Mouse (Mus musculus) MEL (cell line): ENCODE results near the gene Gpr108. TPM values are rescaled to one million over a fixed set of nuclear protein-coding genes. Genes with fewer than 3 reads are reported as not detected.
A peak's percentile ranks its signal among the peaks of the same experiment; 100 is the strongest.

Experiments
- DNase-seq: peaks from one replicate; pipeline ENCODE4 v3.0.0; 2011; ENCODE audit warnings: low read depth, low spot score
- H3K27ac ChIP-seq: 2 replicates; pipeline ENCODE4 v1.5.1; 2012; ENCODE audit warnings: low read depth, mild to moderate bottlenecking, control low read depth, low read length, moderate library complexity; ENCODE audit not compliant: control insufficient read depth
- H3K27me3 ChIP-seq, 2 experiments: fragments of 150-350 bp in 1 of 2; sonication (generic) in 1 of 2; 2 replicates each; pipeline ENCODE4 v1.6.1; 2012; ENCODE audit warnings: low read length in 2 of 2, mild to moderate bottlenecking in 2 of 2, improper control_type of control experiment in 1 of 2, moderate library complexity in 1 of 2; ENCODE audit not compliant: insufficient read depth in 2 of 2, control insufficient read depth in 1 of 2
- H3K36me3 ChIP-seq, 2 experiments: 2 replicates each; pipeline ENCODE4 v1.6.1; 2012 to 2014; ENCODE audit warnings: low read length in 2 of 2, improper control_type of control experiment in 1 of 2, inconsistent platforms in 1 of 2, mild to moderate bottlenecking in 1 of 2; ENCODE audit not compliant: insufficient read depth in 2 of 2, control insufficient read depth in 1 of 2
- H3K4me1 ChIP-seq, 2 experiments: fragments of 150-350 bp in 1 of 2; sonication (generic) in 1 of 2; 2 replicates each; pipeline ENCODE4 v1.6.1; 2012; ENCODE audit warnings: low read length in 2 of 2, improper control_type of control experiment in 1 of 2, mild to moderate bottlenecking in 1 of 2; ENCODE audit not compliant: insufficient read depth in 2 of 2, control insufficient read depth in 1 of 2
- H3K4me3 ChIP-seq, 2 experiments: fragments of 150-350 bp in 1 of 2; sonication (generic) in 1 of 2; 2 replicates each; pipeline ENCODE4 v1.5.1; 2012; ENCODE audit warnings: low read depth in 2 of 2, low read length in 2 of 2, mild to moderate bottlenecking in 2 of 2, moderate library complexity in 2 of 2, control low read depth in 1 of 2, improper control_type of control experiment in 1 of 2; ENCODE audit not compliant: control insufficient read depth in 1 of 2, insufficient read depth in 1 of 2
- H3K79me2 ChIP-seq: 2 replicates; pipeline ENCODE4 v1.6.1; 2012; ENCODE audit warnings: mild to moderate bottlenecking, low read length, moderate library complexity; ENCODE audit not compliant: control insufficient read depth, poor library complexity, insufficient read depth
- H3K9ac ChIP-seq: 2 replicates; pipeline ENCODE4 v1.6.1; 2012; ENCODE audit warnings: low read depth, mild to moderate bottlenecking, control low read depth, low read length, moderate library complexity; ENCODE audit not compliant: control insufficient read depth, poor library complexity, severe bottlenecking
- H3K9me3 ChIP-seq: fragments of 150-350 bp; sonication (generic); replicated peaks from 2 replicates; pipeline ENCODE4 v1.6.1; 2012; ENCODE audit warnings: mild to moderate bottlenecking, low read length, improper control_type of control experiment, moderate library complexity; ENCODE audit not compliant: insufficient read depth
- BHLHE40 ChIP-seq: IDR thresholded peaks from 2 replicates; pipeline ENCODE4 v1.6.1; 2012; ENCODE audit warnings: low read depth, mild to moderate bottlenecking, inconsistent platforms, low read length, improper control_type of control experiment, borderline replicate concordance
- CHD1 ChIP-seq: IDR thresholded peaks from 2 replicates; pipeline ENCODE4 v1.6.1; 2012; ENCODE audit warnings: low read depth, mild to moderate bottlenecking, inconsistent platforms, low read length, improper control_type of control experiment
- CTCF ChIP-seq, 3 experiments: IDR thresholded peaks in 2 of 3; conservative IDR thresholded peaks in 1 of 3; 2 replicates each; pipeline ENCODE4 v1.5.1; 2011 to 2012; ENCODE audit warnings: low read length in 3 of 3, low read depth in 2 of 3, mild to moderate bottlenecking in 2 of 3, improper control_type of control experiment in 1 of 3, inconsistent platforms in 1 of 3, mixed read lengths in 1 of 3, moderate library complexity in 1 of 3; ENCODE audit not compliant: control insufficient read depth in 1 of 3, insufficient read depth in 1 of 3, poor library complexity in 1 of 3, severe bottlenecking in 1 of 3
- ELF1 ChIP-seq: IDR thresholded peaks from 2 replicates; pipeline ENCODE4 v1.6.1; 2014; ENCODE audit warnings: low read depth, mild to moderate bottlenecking, inconsistent platforms, low read length, improper control_type of control experiment, moderate library complexity
- EP300 ChIP-seq, 2 experiments: IDR thresholded peaks; 2 replicates each; pipeline ENCODE4 v1.6.1; 2011; ENCODE audit warnings: improper control_type of control experiment in 2 of 2, low read length in 2 of 2, low read depth in 1 of 2, mild to moderate bottlenecking in 1 of 2
- ETS1 ChIP-seq: IDR thresholded peaks from 2 replicates; pipeline ENCODE4 v1.6.1; 2012; ENCODE audit warnings: low read depth, mild to moderate bottlenecking, inconsistent platforms, low read length, improper control_type of control experiment, moderate library complexity
- GABPA ChIP-seq: IDR thresholded peaks from 2 replicates; pipeline ENCODE4 v1.6.1; 2012; ENCODE audit warnings: low read depth, mild to moderate bottlenecking, inconsistent platforms, low read length, improper control_type of control experiment, moderate library complexity
- GATA1 ChIP-seq: IDR thresholded peaks from 2 replicates; pipeline ENCODE4 v1.6.1; 2011; ENCODE audit warnings: low read depth, low read length, improper control_type of control experiment
- JUND ChIP-seq: IDR thresholded peaks from 2 replicates; pipeline ENCODE4 v1.6.1; 2011; ENCODE audit warnings: low read depth, mild to moderate bottlenecking, improper control_type of control experiment, low read length
- KAT2A ChIP-seq: conservative IDR thresholded peaks from 2 replicates; pipeline ENCODE4 v1.6.1; 2012; ENCODE audit warnings: low read depth, low read length, improper control_type of control experiment, inconsistent platforms
- MAFK ChIP-seq: IDR thresholded peaks from 2 replicates; pipeline ENCODE4 v1.6.1; 2011; ENCODE audit warnings: low read depth, mild to moderate bottlenecking, low read length, improper control_type of control experiment, borderline replicate concordance
- MYC ChIP-seq: IDR thresholded peaks from 2 replicates; pipeline ENCODE4 v1.6.1; 2011; ENCODE audit warnings: low read depth, mild to moderate bottlenecking, low read length, improper control_type of control experiment, moderate library complexity
- NELFE ChIP-seq: IDR thresholded peaks from 2 replicates; pipeline ENCODE4 v1.6.1; 2011; ENCODE audit warnings: low read depth, low read length, improper control_type of control experiment
- POLR2AphosphoS2 ChIP-seq: IDR thresholded peaks from 2 replicates; pipeline ENCODE4 v1.6.1; 2011; ENCODE audit warnings: low read length, improper control_type of control experiment
- POLR2AphosphoS5 ChIP-seq: IDR thresholded peaks from 2 replicates; pipeline ENCODE4 v1.6.1; 2012; ENCODE audit warnings: low read depth, borderline replicate concordance, mild to moderate bottlenecking, inconsistent platforms, low read length, moderate library complexity, mixed read lengths
- RAD21 ChIP-seq: IDR thresholded peaks from 2 replicates; pipeline ENCODE4 v1.6.1; 2011; ENCODE audit warnings: mild to moderate bottlenecking, low read depth, low read length, improper control_type of control experiment
- SIN3A ChIP-seq: IDR thresholded peaks from 2 replicates; pipeline ENCODE4 v1.6.1; 2012; ENCODE audit warnings: low read length, improper control_type of control experiment, inconsistent platforms
- TBP ChIP-seq: IDR thresholded peaks from 2 replicates; pipeline ENCODE4 v1.8.0; 2011; ENCODE audit warnings: low read depth, low read length, improper control_type of control experiment
- UBTF ChIP-seq: IDR thresholded peaks from 2 replicates; pipeline ENCODE4 v1.6.1; 2012; ENCODE audit warnings: low read depth, mild to moderate bottlenecking, inconsistent platforms, low read length, improper control_type of control experiment, moderate library complexity, borderline replicate concordance; ENCODE audit not compliant: insufficient read depth
- USF1 ChIP-seq: IDR thresholded peaks from 2 replicates; pipeline ENCODE4 v1.6.1; 2014; ENCODE audit warnings: low read depth, mild to moderate bottlenecking, inconsistent platforms, low read length, improper control_type of control experiment, moderate library complexity
- ZMIZ1 ChIP-seq: IDR thresholded peaks from 2 replicates; pipeline ENCODE4 v1.6.1; 2012; ENCODE audit warnings: low read depth, mild to moderate bottlenecking, inconsistent platforms, low read length, improper control_type of control experiment, moderate library complexity
- ZNF384 ChIP-seq: IDR thresholded peaks from 2 replicates; pipeline ENCODE4 v1.6.1; 2012; ENCODE audit warnings: low read depth, mild to moderate bottlenecking, inconsistent platforms, low read length, improper control_type of control experiment
- polyA plus RNA-seq, 2 experiments: library from polyadenylated mRNA; stranded (reverse) in 1 of 2; unstranded in 1 of 2; fragments of >175 nt in 1 of 2; fragments of >200 nt in 1 of 2; gene quantifications; 2 replicates each; pipeline versions ENCODE4 v1.2.1 to v1.2.4; 2012; ENCODE audit warnings: low replicate concordance in 2 of 2, low read depth in 1 of 2; ENCODE audit not compliant: insufficient read length in 2 of 2, insufficient read depth in 1 of 2, missing spikeins in 1 of 2
- total RNA-seq: library from RNA; depleted of rRNA; stranded (reverse); fragments of 300-350 nt; gene quantifications from 2 replicates; pipeline ENCODE4 v1.2.3, GENCODE M21; 2012

Gene Gpr108
- total and polyA plus RNA-seq, 3 experiments: 21.8 to 35.9 TPM; not detected in 1

DNA sequence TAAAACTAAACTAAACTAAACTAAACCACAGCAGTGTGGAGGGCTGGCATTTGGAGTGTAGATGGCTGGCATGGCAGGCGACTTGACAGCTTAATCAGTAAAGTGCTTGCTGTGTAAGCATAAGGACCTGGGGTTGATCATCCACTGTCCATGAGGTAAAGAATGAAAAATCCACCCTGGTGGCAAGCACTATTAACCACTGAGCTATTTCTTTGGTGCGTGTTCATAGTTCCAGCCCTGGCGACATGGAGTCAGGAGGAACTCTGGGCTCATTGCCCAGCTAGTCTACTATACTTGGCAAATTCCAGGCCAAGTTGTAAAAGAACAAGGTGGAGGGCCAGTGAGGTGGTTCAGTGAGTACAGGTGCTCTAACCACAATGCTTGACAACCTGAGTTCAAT, 40.3 kb downstream of the Gpr108 start:
- Histone ChIP-seq H3K79me2 (no peaks in the 10 kb centered on the region), H3K4me1 (peaks cover 0 to 22% of the 10 kb centered on the region in 2 experiments; a peak in 2 of 4 replicates), H3K27me3 (no peaks in the 10 kb centered on the region)
- DNase-seq: no peak
- TF ChIP-seq ELF1: no peak
- TF ChIP-seq USF1: no peak
- TF ChIP-seq POLR2AphosphoS2: no peak
- no peak for TF ChIP-seq CHD1
- TF ChIP-seq CTCF (IDR thresholded peaks at IDR 0.05 in 2 of 3, conservative IDR thresholded peaks at IDR 0.05 in 1 of 3; ENCODE audit: control insufficient read depth in 1 of 3, insufficient read depth in 1 of 3, low read depth in 2 of 3, low read length in 3 of 3, poor library complexity in 1 of 3, severe bottlenecking in 1 of 3): no peak
- TF ChIP-seq ZNF384: no peak
- no peak for TF ChIP-seq KAT2A
- TF ChIP-seq GABPA: no peak
- TF ChIP-seq EP300 (IDR thresholded peaks at IDR 0.05; ENCODE audit: low read depth in 1 of 2, low read length in 2 of 2): no peak
- TF ChIP-seq MAFK: no peak
- TF ChIP-seq RAD21: no peak
- TF ChIP-seq UBTF: no peak
- TF ChIP-seq MYC: no peak
- TF ChIP-seq NELFE: no peak
- no peak for TF ChIP-seq POLR2AphosphoS5
- TF ChIP-seq JUND: no peak
- TF ChIP-seq TBP: no peak
- TF ChIP-seq, all 39 proteins: peak for 0
- H3K36me3 ChIP-seq: peaks cover 0 to 8% of the 10 kb centered on the region in 2 experiments; a peak in 2 of 4 replicates
- H3K27ac ChIP-seq: no peak overlapping the region
- H3K4me3 ChIP-seq: no peak overlapping the region
- no peaks in the 10 kb centered on the region for H3K9me3 ChIP-seq
- no peak overlapping the region for H3K9ac ChIP-seq

DNA sequence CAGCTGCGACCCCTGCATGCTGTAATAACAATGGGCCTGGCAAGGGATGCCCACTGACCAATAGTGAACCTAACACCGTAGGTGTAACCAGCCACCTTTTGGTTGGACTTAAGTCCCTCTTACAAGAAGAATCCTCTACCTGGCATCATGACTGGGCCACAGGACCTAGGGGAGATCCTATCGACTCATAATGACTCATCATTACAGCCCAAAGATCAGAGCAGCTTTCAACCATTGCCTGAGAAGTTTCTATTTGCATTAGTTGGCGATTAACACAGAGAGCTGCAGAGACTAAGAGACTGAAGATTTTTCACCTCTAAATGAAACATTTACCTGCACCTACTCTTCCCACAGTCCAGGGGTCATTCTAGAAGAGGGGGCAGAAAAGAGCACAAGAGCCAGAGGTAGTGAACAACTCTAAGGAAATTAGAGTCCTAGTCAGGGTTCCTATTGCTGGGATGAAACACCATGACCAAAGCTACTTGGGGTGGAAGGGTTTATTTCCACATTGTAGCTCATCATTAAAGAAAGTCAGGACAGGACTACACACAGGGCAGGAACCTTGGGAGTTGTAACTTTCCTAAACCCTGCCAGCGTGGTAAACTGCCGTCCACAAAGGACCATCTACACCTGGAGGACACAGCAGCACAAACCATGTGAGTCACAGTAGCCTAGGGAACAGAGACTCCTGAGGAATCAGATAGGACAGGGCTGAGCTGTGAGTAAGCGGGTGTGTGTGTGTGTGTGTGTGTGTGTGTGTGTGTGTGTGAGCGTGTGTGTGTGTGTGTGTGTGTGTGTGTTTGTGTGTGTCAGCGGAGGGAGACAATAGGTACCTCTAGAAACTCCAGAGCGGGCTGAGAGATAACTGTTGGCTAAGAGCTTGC, 46.2 kb downstream of the Gpr108 start:
- TF ChIP-seq GATA1 (0 out of 2 replicates have a peak, but pooled peaks have one; percentile 12), EP300 (IDR thresholded peaks at IDR 0.05; ENCODE audit: low read depth in 1 of 2, low read length in 2 of 2) (peak in 1 of 2 experiments; percentile 46; a peak in 3 of 4 replicates), BHLHE40 (no peak), ZMIZ1 (no peak), ETS1 (peak; percentile 45; the same call in 1 of the 2 replicates), SIN3A (peak; percentile 32; the same call in 1 of the 2 replicates)
- Histone ChIP-seq H3K4me3 (no peak overlapping the region), H3K27me3 (no peaks in the 10 kb centered on the region), H3K9ac (no peak overlapping the region), H3K79me2 (no peaks in the 10 kb centered on the region), H3K36me3 (peaks cover 0 to 25% of the 10 kb centered on the region in 2 experiments; a peak in 2 of 4 replicates), H3K4me1 (peaks cover 5 to 48% of the 10 kb centered on the region in 2 experiments; a peak in 3 of 4 replicates), H3K27ac (no peak overlapping the region), H3K9me3 (no peaks in the 10 kb centered on the region)
- peak; percentile 63 for DNase-seq
